Mouse (Mus musculus) liver, embryonic 14.5 days (tissue): ENCODE data around the gene Etfrf1. TPM values are rescaled to one million over a fixed set of nuclear protein-coding genes. Genes with fewer than 3 reads are reported as not detected.

Experiments used
- ATAC-seq: fragments of 200-750 bp; cut with Nextera tagmentation; 2 replicates; pipeline ENCODE4 v1.8.0; 2017; ENCODE audit warnings: moderate number of reproducible peaks, mild to moderate bottlenecking, moderate library complexity; ENCODE audit not compliant: insufficient read depth
- DNase-seq, 3 experiments: peaks; one replicate each; pipeline ENCODE4 v3.0.0-alpha.2; 2012 to 2013; ENCODE audit warnings: low read depth in 3 of 3, low spot score in 3 of 3
- H3K27ac ChIP-seq: fragments of 300-500 bp; sonication (generic); 2 replicates; pipeline ENCODE4 v1.5.1; 2014; ENCODE audit warnings: moderate library complexity, mild to moderate bottlenecking, control low read depth, inconsistent platforms
- H3K27me3 ChIP-seq: fragments of 300-500 bp; sonication (generic); 2 replicates; pipeline ENCODE4 v1.6.1; 2014; ENCODE audit warnings: mild to moderate bottlenecking, low read length, moderate library complexity; ENCODE audit not compliant: control insufficient read depth, insufficient read depth
- H3K36me3 ChIP-seq: fragments of 300-500 bp; sonication (generic); replicated peaks from 2 replicates; pipeline ENCODE4 v1.6.1; 2014; ENCODE audit warnings: low read depth; ENCODE audit not compliant: control insufficient read depth, insufficient read depth
- H3K4me1 ChIP-seq, 2 experiments: fragments of 200-500 bp in 1 of 2; fragments of 300-500 bp in 1 of 2; sonication (generic) in 1 of 2; replicated peaks; 2 replicates each; pipeline ENCODE4 v1.6.1; 2012 to 2014; ENCODE audit warnings: antibody characterized with exemption in 1 of 2, inconsistent platforms in 1 of 2, low read length in 1 of 2; ENCODE audit not compliant: control insufficient read depth in 2 of 2, insufficient read depth in 2 of 2
- H3K4me2 ChIP-seq: fragments of 300-500 bp; sonication (generic); 2 replicates; pipeline ENCODE4 v1.6.1; 2014; ENCODE audit warnings: low read depth, mild to moderate bottlenecking, control low read depth, moderate library complexity
- H3K4me3 ChIP-seq, 2 experiments: fragments of 200-500 bp in 1 of 2; fragments of 300-500 bp in 1 of 2; sonication (generic) in 1 of 2; 2 replicates each; pipeline ENCODE4 v1.5.1; 2012 to 2014; ENCODE audit warnings: low read depth in 2 of 2, low read length in 2 of 2, mild to moderate bottlenecking in 2 of 2, control low read depth in 1 of 2, inconsistent platforms in 1 of 2, moderate library complexity in 1 of 2; ENCODE audit not compliant: insufficient read depth in 1 of 2
- H3K9ac ChIP-seq: fragments of 300-500 bp; sonication (generic); replicated peaks from 2 replicates; pipeline ENCODE4 v1.6.1; 2014; ENCODE audit warnings: mild to moderate bottlenecking, control low read depth, moderate library complexity
- H3K9me3 ChIP-seq: fragments of 300-500 bp; sonication (generic); 2 replicates; pipeline ENCODE4 v1.6.1; 2016; ENCODE audit warnings: low read length, mixed read lengths; ENCODE audit not compliant: control insufficient read depth
- CTCF ChIP-seq: IDR thresholded peaks from 2 replicates; pipeline ENCODE4 v1.5.1; 2016; ENCODE audit warnings: antibody characterized with exemption, low read depth, control low read depth
- EP300 ChIP-seq: IDR thresholded peaks from 2 replicates; pipeline ENCODE4 v1.6.1; 2016; ENCODE audit warnings: antibody characterized with exemption, low read depth
- WGBS: fragments of 180-500 bp; shearing (Covaris S2); extraction: QIAGEN DNeasy Blood & Tissue Kit; methylation state at CpG from one replicate; pipeline ENCODE4 v1.1.7; 2014; ENCODE audit not compliant: insufficient replicate concordance; 5-methylcytosine and 5-hydroxymethylcytosine counted together
- polyA plus RNA-seq, 2 experiments: library from polyadenylated mRNA; depleted of rRNA in 1 of 2; stranded (reverse) in 1 of 2; unstranded in 1 of 2; fragments of >200 nt; fragmentation: Nextera tagmentation in 1 of 2; extraction: Ambion mirVana in 1 of 2; gene quantifications; 2 replicates each; pipeline versions ENCODE4 v1.2.1 to v1.2.3; 2012 to 2014

Gene Etfrf1
- polyA plus RNA-seq, 2 experiments, result 7.2 to 12.3 TPM

- ATAC-seq, result no peak
- H3K4me2 ChIP-seq, result no peak overlapping the region
- H3K36me3 ChIP-seq, result peaks cover 34% of the 10 kb centered on the region
- H3K9me3 ChIP-seq, result no peaks in the 10 kb centered on the region
- peak in 2 of 3 experiments; percentile 5 to 11 for DNase-seq
- no peaks in the 10 kb centered on the region for H3K27me3 ChIP-seq
- peaks cover 0 to 3% of the 10 kb centered on the region in 2 experiments; a peak in 2 of 4 replicates for H3K4me1 ChIP-seq
- WGBS, result 45% methylated on average over 1 of the region's 1 CpGs
- TF ChIP-seq EP300, result no peak
- peak; percentile 29; the same call in 1 of the 2 replicates for TF ChIP-seq CTCF
- H3K4me3 ChIP-seq, result no peak overlapping the region
- H3K9ac ChIP-seq, result no peak overlapping the region
- H3K27ac ChIP-seq, result no peak overlapping the region
Measured at GRCm38 (mm10) chr6:145242521-145242920, 31.6 kb downstream of the Etfrf1 start.

- no peak overlapping the region for H3K27ac ChIP-seq
- H3K36me3 ChIP-seq, result peaks cover 19% of the 10 kb centered on the region
- no peaks in the 10 kb centered on the region for H3K9me3 ChIP-seq
- DNase-seq (no peak), ATAC-seq (no peak)
- no peak overlapping the region for H3K9ac ChIP-seq
- H3K4me1 ChIP-seq, result peaks cover 6 to 16% of the 10 kb centered on the region in 2 experiments
- WGBS, result 89% methylated on average over 5 of the region's 5 CpGs
- no peak overlapping the region for H3K4me3 ChIP-seq
- no peak overlapping the region for H3K4me2 ChIP-seq
- no peaks in the 10 kb centered on the region for H3K27me3 ChIP-seq
- TF ChIP-seq EP300, result no peak
- no peak for TF ChIP-seq CTCF
Measured at GRCm38 (mm10) chr6:145246841-145247240, 35.9 kb downstream of the Etfrf1 start.

GRCm38 (mm10) chr6:145247886-145248285 lies 37.0 kb downstream of the Etfrf1 start:
- H3K9me3 ChIP-seq, result no peaks in the 10 kb centered on the region
- peaks cover 6 to 16% of the 10 kb centered on the region in 2 experiments for H3K4me1 ChIP-seq
- DNase-seq (peak; percentile 5 to 17 (median 14)), ATAC-seq (no peak)
- H3K4me2 ChIP-seq, result peak overlapping the region; percentile 78
- no peak overlapping the region for H3K9ac ChIP-seq
- TF ChIP-seq EP300, result no peak
- no peak for TF ChIP-seq CTCF
- WGBS, result 66% methylated on average over 3 of the region's 3 CpGs
- no peak overlapping the region; the same call in 1 of the 2 replicates for H3K27ac ChIP-seq
- H3K4me3 ChIP-seq, result peak overlapping the region; percentile 28 to 98
- peaks cover 19% of the 10 kb centered on the region for H3K36me3 ChIP-seq
- H3K27me3 ChIP-seq, result no peaks in the 10 kb centered on the region

GRCm38 (mm10) chr6:145249291-145250184 lies 38.6 kb downstream of the Etfrf1 start:
- DNase-seq (peak; percentile 30 to 44 (median 34)), ATAC-seq (peak; percentile 77)
- peaks cover 14% of the 10 kb centered on the region for H3K36me3 ChIP-seq
- peaks cover 6 to 16% of the 10 kb centered on the region in 2 experiments for H3K4me1 ChIP-seq
- peak overlapping the region; percentile 78 for H3K4me2 ChIP-seq
- TF ChIP-seq CTCF (no peak), EP300 (no peak)
- under 1% methylated on average over 103 of the region's 124 CpGs for WGBS
- no peaks in the 10 kb centered on the region for H3K27me3 ChIP-seq
- peak overlapping the region; percentile 73 to 98 for H3K4me3 ChIP-seq
- H3K9me3 ChIP-seq, result no peaks in the 10 kb centered on the region
- peak overlapping the region; percentile 98 for H3K9ac ChIP-seq
- peak overlapping the region; percentile 51 for H3K27ac ChIP-seq

GRCm38 (mm10) chr6:145250185-145250791 lies 39.4 kb downstream of the Etfrf1 start, which contains the start of gene Kras:
Kras (minus strand) TSS chr6:145250239.
- H3K27ac ChIP-seq, result peak within 1 kb of the TSS; percentile 51
- ATAC-seq (peak; percentile 92), DNase-seq (peak; percentile 81 to 85 (median 85))
- H3K27me3 ChIP-seq, result no peaks in the 10 kb centered on the region
- peak within 1 kb of the TSS; percentile 78 for H3K4me2 ChIP-seq
- peak within 1 kb of the TSS; percentile 98 for H3K9ac ChIP-seq
- peaks cover 6 to 16% of the 10 kb centered on the region in 2 experiments for H3K4me1 ChIP-seq
- peak within 1 kb of the TSS; percentile 73 to 98 for H3K4me3 ChIP-seq
- WGBS, result under 1% methylated on average over 55 of the region's 83 CpGs
- H3K9me3 ChIP-seq, result no peaks in the 10 kb centered on the region
- peaks cover 11% of the 10 kb centered on the region; the same call in 1 of the 2 replicates for H3K36me3 ChIP-seq
- TF ChIP-seq EP300 (no peak), CTCF (no peak)
